Mouse (Mus musculus) midbrain, embryonic 14.5 days (tissue): Measurements from ENCODE around the gene Leprot. TPM values are rescaled to one million over a fixed set of nuclear protein-coding genes. Genes with fewer than 3 reads are reported as not detected.

ENCODE experiments used
- ATAC-seq: fragments of 200-750 bp; cut with Nextera tagmentation; 2 replicates; pipeline ENCODE4 v1.8.0; 2017; ENCODE audit warnings: moderate number of reproducible peaks, moderate library complexity; ENCODE audit not compliant: low FRiP score, low TSS enrichment
- DNase-seq: peaks from one replicate; pipeline ENCODE4 v3.0.0-alpha.2; 2015
- H3K27ac ChIP-seq: fragments of 300-500 bp; sonication (generic); replicated peaks from 2 replicates; pipeline ENCODE4 v1.5.1; 2014; ENCODE audit warnings: mild to moderate bottlenecking, low read depth, low read length, moderate library complexity
- H3K27me3 ChIP-seq: fragments of 300-500 bp; sonication (generic); 2 replicates; pipeline ENCODE4 v1.6.1; 2014; ENCODE audit warnings: low read length, control low read depth, mixed read lengths; ENCODE audit not compliant: control insufficient read depth, insufficient read depth
- H3K36me3 ChIP-seq: fragments of 300-500 bp; sonication (generic); 2 replicates; pipeline ENCODE4 v1.6.1; 2014; ENCODE audit warnings: low read length, control low read depth; ENCODE audit not compliant: control insufficient read depth, insufficient read depth
- H3K4me1 ChIP-seq: fragments of 300-500 bp; sonication (generic); 2 replicates; pipeline ENCODE4 v1.6.1; 2014; ENCODE audit warnings: mild to moderate bottlenecking, antibody characterized with exemption, low read length, control low read depth; ENCODE audit not compliant: control insufficient read depth, insufficient read depth
- H3K4me2 ChIP-seq: fragments of 300-500 bp; sonication (generic); 2 replicates; pipeline ENCODE4 v1.6.1; 2014; ENCODE audit warnings: mild to moderate bottlenecking, low read length, moderate library complexity
- H3K4me3 ChIP-seq: fragments of 300-500 bp; sonication (generic); replicated peaks from 2 replicates; pipeline ENCODE4 v1.5.1; 2014; ENCODE audit warnings: low read depth, low read length
- H3K9ac ChIP-seq: fragments of 300-500 bp; sonication (generic); replicated peaks from 2 replicates; pipeline ENCODE4 v1.6.1; 2014; ENCODE audit warnings: mild to moderate bottlenecking, low read length, moderate library complexity
- H3K9me3 ChIP-seq: fragments of 300-500 bp; sonication (generic); 2 replicates; pipeline ENCODE4 v1.6.1; 2016; ENCODE audit warnings: low read length, control low read depth, mixed read lengths; ENCODE audit not compliant: control insufficient read depth
- WGBS: fragments of 180-500 bp; shearing (Covaris S2); extraction: QIAGEN DNeasy Blood & Tissue Kit; methylation state at CpG from one replicate; pipeline ENCODE4 v1.1.7; 2014; 5-methylcytosine and 5-hydroxymethylcytosine counted together
- polyA plus RNA-seq: library from polyadenylated mRNA; unstranded; fragments of >200 nt; fragmentation: Nextera tagmentation; extraction: Ambion mirVana; gene quantifications from 2 replicates; pipeline ENCODE4 v1.2.1, GENCODE M21; 2014

The Leprot gene
- polyA plus RNA-seq, 1 experiment from 2014 or later, result 102 TPM

GRCm38 (mm10) chr4:101675726-101676125, 28.2 kb downstream of the Leprot start:
- 90% methylated on average over 4 of the region's 4 CpGs for WGBS
- Histone ChIP-seq H3K4me1 (no peaks in the 10 kb centered on the region), H3K27me3 (no peaks in the 10 kb centered on the region), H3K9me3 (no peaks in the 10 kb centered on the region), H3K36me3 (no peaks in the 10 kb centered on the region), H3K4me2 (no peak overlapping the region), H3K27ac (no peak overlapping the region), H3K4me3 (no peak overlapping the region), H3K9ac (no peak overlapping the region)
- DNase-seq (no peak), ATAC-seq (no peak)

- DNase-seq (no peak), ATAC-seq (no peak)
- no peaks in the 10 kb centered on the region for H3K4me1 ChIP-seq
- H3K4me3 ChIP-seq, result no peak overlapping the region
- no peaks in the 10 kb centered on the region for H3K9me3 ChIP-seq
- no peak overlapping the region for H3K27ac ChIP-seq
- no peaks in the 10 kb centered on the region for H3K36me3 ChIP-seq
- H3K27me3 ChIP-seq, result no peaks in the 10 kb centered on the region
- H3K9ac ChIP-seq, result no peak overlapping the region
- 92% methylated on average over 4 of the region's 4 CpGs for WGBS
- no peak overlapping the region for H3K4me2 ChIP-seq
Observed at GRCm38 (mm10) chr4:101682620-101683019, 35.1 kb downstream of the Leprot start.

GRCm38 (mm10) chr4:101683086-101683485, 35.6 kb downstream of the Leprot start:
- H3K4me1 ChIP-seq, result no peaks in the 10 kb centered on the region
- no peak overlapping the region for H3K4me3 ChIP-seq
- H3K9ac ChIP-seq, result no peak overlapping the region
- 89% methylated on average over 3 of the region's 3 CpGs for WGBS
- ATAC-seq (no peak), DNase-seq (no peak)
- H3K36me3 ChIP-seq, result no peaks in the 10 kb centered on the region
- no peaks in the 10 kb centered on the region for H3K9me3 ChIP-seq
- H3K27me3 ChIP-seq, result no peaks in the 10 kb centered on the region
- no peak overlapping the region for H3K4me2 ChIP-seq
- no peak overlapping the region for H3K27ac ChIP-seq

- DNase-seq (no peak), ATAC-seq (no peak)
- H3K4me1 ChIP-seq, result no peaks in the 10 kb centered on the region
- H3K4me2 ChIP-seq, result no peak overlapping the region
- H3K36me3 ChIP-seq, result no peaks in the 10 kb centered on the region
- no peak overlapping the region for H3K4me3 ChIP-seq
- no peaks in the 10 kb centered on the region for H3K9me3 ChIP-seq
- 89% methylated on average over 3 of the region's 3 CpGs for WGBS
- H3K27ac ChIP-seq, result no peak overlapping the region
- H3K9ac ChIP-seq, result no peak overlapping the region
- H3K27me3 ChIP-seq, result no peaks in the 10 kb centered on the region
Observed at GRCm38 (mm10) chr4:101684821-101685220, 37.3 kb downstream of the Leprot start.

- 73% methylated on average over 13 of the region's 13 CpGs for WGBS
- H3K4me1 ChIP-seq, result no peaks in the 10 kb centered on the region
- ATAC-seq (no peak), DNase-seq (no peak)
- H3K4me2 ChIP-seq, result no peak overlapping the region
- H3K9me3 ChIP-seq, result no peaks in the 10 kb centered on the region
- H3K27me3 ChIP-seq, result no peaks in the 10 kb centered on the region
- no peak overlapping the region for H3K27ac ChIP-seq
- H3K9ac ChIP-seq, result no peak overlapping the region
- no peaks in the 10 kb centered on the region for H3K36me3 ChIP-seq
- H3K4me3 ChIP-seq, result no peak overlapping the region
Observed at GRCm38 (mm10) chr4:101686227-101686810, 38.8 kb downstream of the Leprot start.

- Histone ChIP-seq H3K4me3 (no peak overlapping the region), H3K27ac (no peak overlapping the region), H3K9me3 (no peaks in the 10 kb centered on the region), H3K27me3 (no peaks in the 10 kb centered on the region), H3K4me1 (no peaks in the 10 kb centered on the region), H3K36me3 (no peaks in the 10 kb centered on the region), H3K4me2 (no peak overlapping the region), H3K9ac (no peak overlapping the region)
- no peak for DNase-seq
- 94% methylated on average over 4 of the region's 4 CpGs for WGBS
- no peak for ATAC-seq
Observed at GRCm38 (mm10) chr4:101689241-101689640, 41.7 kb downstream of the Leprot start.

GRCm38 (mm10) chr4:101689645-101690044, 42.1 kb downstream of the Leprot start:
- no peak overlapping the region for H3K27ac ChIP-seq
- H3K36me3 ChIP-seq, result no peaks in the 10 kb centered on the region
- no peak overlapping the region for H3K4me3 ChIP-seq
- no peaks in the 10 kb centered on the region for H3K9me3 ChIP-seq
- ATAC-seq, result no peak
- no peaks in the 10 kb centered on the region for H3K27me3 ChIP-seq
- WGBS, result 89% methylated on average over 5 of the region's 5 CpGs
- no peak for DNase-seq
- H3K4me2 ChIP-seq, result no peak overlapping the region
- H3K9ac ChIP-seq, result no peak overlapping the region
- no peaks in the 10 kb centered on the region for H3K4me1 ChIP-seq

GRCm38 (mm10) chr4:101692892-101693291, 45.4 kb downstream of the Leprot start:
- Histone ChIP-seq H3K36me3 (no peaks in the 10 kb centered on the region), H3K9me3 (no peaks in the 10 kb centered on the region)
- DNase-seq, result no peak

GRCm38 (mm10) chr4:101694529-101694928, 47.0 kb downstream of the Leprot start:
- WGBS, result 86% methylated on average over 6 of the region's 6 CpGs
- DNase-seq (no peak), ATAC-seq (no peak)
- Histone ChIP-seq H3K36me3 (no peaks in the 10 kb centered on the region), H3K9me3 (no peaks in the 10 kb centered on the region), H3K4me1 (no peaks in the 10 kb centered on the region), H3K4me2 (no peak overlapping the region), H3K27ac (no peak overlapping the region), H3K27me3 (no peaks in the 10 kb centered on the region), H3K9ac (no peak overlapping the region), H3K4me3 (no peak overlapping the region)

More at GRCm38 (mm10) chr4:101692892-101693291, 45.4 kb downstream of the Leprot start:
- no peaks in the 10 kb centered on the region for H3K4me1 ChIP-seq
- WGBS, result 85% methylated on average over 4 of the region's 4 CpGs
- H3K9ac ChIP-seq, result no peak overlapping the region
- ATAC-seq, result no peak
- no peak overlapping the region for H3K4me2 ChIP-seq
- no peak overlapping the region for H3K4me3 ChIP-seq
- no peaks in the 10 kb centered on the region for H3K27me3 ChIP-seq
- H3K27ac ChIP-seq, result no peak overlapping the region
